Mouse (Mus musculus) lung, adult 18-20 months (tissue): ENCODE measurements at regions not wholly inside any gene's neighbourhood (a gene's known extent, or its start where the extent isn't known, plus 50 kb on each side); places are given as distances from the start of the nearest gene placed in this dataset.
A peak's percentile ranks its signal among the peaks of the same experiment; 100 is the strongest.

Experiments
- DNase-seq, 2 experiments: peaks; one replicate each; pipeline ENCODE4 v3.0.0; 2022; ENCODE audit warnings: mixed read lengths in 2 of 2

GRCm38 (mm10) chr11:89247991-89248390 lies 54.1 kb downstream of the Nog start:
- DNase-seq: no peak

GRCm38 (mm10) chr11:89243370-89243769 lies 58.8 kb downstream of the Nog start:
- DNase-seq: no peak

DNA sequence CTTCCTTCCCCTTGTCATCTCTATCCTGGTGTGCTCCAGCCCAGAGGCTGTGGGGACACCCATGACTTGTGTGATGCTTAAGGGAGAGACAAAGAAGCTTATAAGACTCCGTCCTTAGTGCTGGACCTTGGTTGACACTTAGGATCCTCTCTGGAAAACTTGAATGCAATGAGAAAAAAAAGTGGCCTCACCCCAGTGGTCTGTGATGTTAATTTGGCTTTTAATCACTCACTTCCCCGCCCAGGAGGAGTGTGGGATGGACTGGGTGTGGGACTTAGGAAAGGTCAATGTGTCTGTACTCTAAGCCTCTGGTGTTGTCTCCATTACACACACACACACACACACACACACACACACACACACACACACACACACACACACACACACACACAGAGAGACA lies 60.0 kb downstream of the Nog start:
- DNase-seq: no peak

- no peak for DNase-seq
Measured at GRCm38 (mm10) chr11:89239891-89240290, 62.2 kb downstream of the Nog start.

DNA sequence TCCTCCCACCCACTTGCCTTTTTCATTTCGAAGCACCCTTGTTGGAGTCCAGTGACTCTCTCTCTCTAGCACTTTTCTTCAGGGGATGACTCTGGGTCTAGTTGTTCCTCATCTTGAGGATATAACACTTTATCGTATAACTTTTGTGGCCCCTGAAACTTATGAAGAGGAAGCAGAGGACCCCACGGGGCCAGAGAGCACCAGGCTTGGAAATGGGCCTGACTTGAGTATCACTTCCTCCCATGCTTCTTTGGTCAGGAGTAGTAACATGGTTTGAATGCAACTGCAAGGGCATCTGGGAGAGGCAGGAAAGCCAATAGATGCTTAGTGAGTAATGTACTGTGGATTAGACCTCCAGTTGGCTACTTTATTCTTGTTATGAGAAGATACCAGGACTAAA lies 65.2 kb downstream of the Nog start:
- no peak for DNase-seq

GRCm38 (mm10) chr11:89232884-89233480 lies 69.2 kb downstream of the Nog start:
- DNase-seq: no peak

DNA sequence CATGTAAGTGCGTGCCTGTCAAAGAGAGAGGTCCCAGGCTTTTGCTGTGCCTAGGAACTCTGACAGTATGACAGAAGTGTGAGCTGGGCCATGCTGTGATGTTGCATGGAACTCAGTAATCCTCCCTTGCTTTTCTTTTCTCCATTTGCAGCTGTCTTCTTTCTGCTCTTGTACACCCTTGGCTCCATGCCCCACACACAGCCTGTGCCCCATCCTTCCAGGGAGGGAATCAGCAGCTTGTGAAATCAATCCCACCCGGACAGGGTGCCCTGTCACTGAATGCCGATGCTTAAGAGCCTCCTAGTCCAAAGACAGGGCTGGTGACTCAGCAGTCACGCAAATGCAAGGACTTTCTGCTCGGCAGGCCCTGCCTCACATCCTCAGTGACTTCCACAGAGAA lies 72.4 kb downstream of the Nog start:
- DNase-seq: no peak

DNA sequence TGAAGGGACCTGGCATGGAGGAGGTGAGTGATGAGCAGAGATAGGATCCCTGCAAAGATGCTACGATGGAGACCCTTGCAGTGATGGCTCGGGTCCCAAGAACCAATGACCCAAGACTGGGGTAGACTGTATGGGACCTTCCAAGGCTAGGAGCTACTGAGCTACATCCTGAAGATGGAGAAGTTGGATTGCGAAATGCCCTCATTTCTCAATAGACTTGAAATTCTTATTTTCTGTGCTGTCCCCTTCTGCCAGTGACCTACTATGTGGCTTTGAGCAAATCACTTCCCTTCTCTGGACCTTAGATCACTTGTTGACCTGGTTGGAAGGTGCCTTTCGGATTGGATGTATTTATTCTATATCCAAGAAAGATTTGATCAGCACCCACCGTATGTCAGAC lies 88.9 kb downstream of the Nog start:
- DNase-seq: no peak

DNA sequence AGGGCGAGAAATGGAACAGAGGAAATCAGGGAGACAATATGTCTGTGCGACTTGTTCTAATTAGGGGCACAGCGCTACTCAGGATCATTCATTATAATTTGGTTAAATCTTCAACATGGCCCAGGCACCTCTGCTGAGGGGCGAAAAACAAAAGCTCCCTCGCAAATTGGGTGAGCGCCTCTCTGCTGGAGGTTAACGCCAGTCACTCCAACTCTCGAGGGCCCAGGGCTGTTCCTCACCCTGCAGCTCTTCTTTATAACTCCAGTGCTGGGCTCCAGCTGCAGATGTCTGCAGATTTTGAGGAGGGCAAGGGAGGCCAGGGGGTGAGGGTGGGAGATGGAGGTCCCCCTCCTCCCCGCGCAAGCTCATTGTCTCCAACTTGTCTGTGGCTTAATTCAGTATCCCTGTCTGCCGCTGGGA lies 92.6 kb downstream of the Nog start:
- no peak for DNase-seq

GRCm38 (mm10) chr11:89209072-89209471 lies 93.1 kb downstream of the Nog start:
- no peak for DNase-seq

DNA sequence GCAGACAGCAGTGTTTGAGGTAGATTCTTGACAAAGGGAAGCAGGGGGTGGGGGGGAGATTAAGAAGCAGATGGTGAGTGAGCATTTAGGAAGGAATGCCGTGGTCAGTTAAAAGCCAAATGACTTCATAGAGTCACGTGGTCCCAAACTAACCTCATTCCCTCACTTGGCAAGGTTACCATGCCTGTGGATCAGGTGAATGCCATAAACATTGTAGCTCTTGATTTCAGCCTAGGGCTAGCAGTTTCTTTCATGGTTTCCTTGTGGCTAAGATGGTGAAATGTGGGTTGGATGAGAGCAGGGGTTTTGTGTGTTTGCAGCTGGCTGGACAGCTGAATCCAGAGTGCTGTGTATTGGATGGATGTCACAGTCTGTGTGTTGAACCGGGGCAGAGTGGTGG lies 95.3 kb downstream of the Nog start:
- no peak for DNase-seq

DNA sequence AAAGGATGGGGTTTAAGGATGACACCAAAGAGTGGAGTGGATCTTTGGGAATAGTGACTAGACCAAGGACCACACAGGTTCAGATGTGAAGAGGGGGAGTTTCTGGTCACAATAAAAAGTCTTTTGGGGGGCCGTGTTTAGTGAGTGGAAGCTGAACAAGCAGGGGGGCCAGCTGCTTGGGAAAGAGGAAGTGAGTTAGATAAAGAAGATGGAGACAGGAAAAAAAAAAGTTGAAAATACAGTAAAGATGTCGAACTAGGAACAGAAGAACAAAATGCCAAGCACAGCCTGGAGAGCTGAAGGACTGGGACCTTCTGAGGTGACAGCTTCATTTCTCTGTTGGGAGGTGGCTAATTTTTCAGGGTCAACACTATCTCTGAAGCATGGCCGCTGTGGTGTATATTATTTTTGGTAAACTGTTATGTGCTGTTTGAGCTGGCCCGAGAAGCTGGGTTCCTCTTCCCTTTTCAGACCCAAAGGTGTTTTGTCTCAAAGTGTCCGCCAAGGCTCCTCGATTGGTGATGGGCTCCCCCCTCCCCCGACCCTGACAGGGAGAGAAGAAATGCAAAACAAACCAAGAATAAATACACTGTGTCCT lies 97.1 kb downstream of the Nog start:
- no peak for DNase-seq

DNA sequence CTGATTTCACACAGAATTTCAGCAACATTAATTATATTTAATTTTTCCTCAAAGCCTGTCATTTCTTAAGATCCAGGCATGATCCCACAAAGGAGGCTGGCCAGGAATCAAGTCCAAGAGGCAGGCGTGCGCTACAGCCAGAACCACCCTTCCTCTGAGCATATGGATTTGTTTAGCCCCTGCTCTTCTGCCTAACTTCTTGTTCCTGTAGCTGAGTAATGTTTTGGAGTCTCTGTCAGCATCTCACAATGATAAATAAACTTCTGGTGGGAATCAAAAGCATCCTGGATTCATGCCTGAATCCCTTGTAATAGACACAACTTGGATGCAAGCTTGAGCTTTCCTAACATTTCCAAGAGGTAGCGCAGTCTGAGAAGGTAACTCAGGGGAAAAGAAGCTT lies 101.7 kb downstream of the Nog start:
- DNase-seq: no peak

- DNase-seq: peak; percentile 8 to 23
Measured at GRCm38 (mm10) chr11:89192815-89193214, 109.3 kb downstream of the Nog start.

GRCm38 (mm10) chr11:89186911-89187621 lies 113.4 kb downstream of the Gm525 start:
- DNase-seq: peak; percentile 85 to 89

DNA sequence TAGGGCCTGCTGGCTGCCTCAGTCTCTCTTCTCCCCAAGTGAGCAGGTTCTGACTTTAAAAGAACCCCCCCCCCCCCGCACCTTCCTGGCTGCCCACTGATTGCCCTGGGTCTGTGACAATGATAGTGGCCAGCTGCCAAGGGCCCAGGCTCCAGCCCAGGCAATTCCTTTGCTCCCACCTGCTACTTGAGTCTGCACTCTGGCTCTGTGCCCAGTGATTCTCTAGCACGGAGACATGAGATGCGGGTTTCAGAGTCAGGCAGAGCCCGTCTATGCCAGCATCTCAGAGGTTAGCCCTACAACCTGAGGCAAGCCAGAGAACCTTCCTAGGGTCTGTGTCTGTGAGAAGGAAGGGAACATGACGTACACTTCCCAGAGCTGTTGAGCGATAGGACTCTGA lies 112.2 kb downstream of the Gm525 start:
- peak; percentile 9 to 21 for DNase-seq

DNA sequence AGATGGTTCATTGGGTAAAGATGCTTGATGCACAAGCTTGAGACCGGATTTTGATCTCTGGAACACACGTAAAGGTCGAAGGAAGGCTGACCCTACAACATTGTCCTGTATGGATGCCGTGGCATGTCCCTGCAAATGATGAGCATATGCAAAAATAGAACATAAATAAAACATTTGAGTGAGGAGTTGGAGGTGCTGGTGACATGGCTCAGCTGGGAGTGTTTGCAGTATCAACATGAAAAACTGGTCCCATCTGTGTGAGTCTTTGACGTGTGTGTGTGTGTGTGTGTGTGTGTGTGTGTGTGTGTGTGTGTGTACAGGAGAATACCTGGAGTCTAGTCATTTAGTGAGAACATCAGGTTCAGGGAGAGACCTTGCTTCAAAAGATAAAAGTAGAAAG lies 107.8 kb downstream of the Gm525 start:
- no peak for DNase-seq

DNA sequence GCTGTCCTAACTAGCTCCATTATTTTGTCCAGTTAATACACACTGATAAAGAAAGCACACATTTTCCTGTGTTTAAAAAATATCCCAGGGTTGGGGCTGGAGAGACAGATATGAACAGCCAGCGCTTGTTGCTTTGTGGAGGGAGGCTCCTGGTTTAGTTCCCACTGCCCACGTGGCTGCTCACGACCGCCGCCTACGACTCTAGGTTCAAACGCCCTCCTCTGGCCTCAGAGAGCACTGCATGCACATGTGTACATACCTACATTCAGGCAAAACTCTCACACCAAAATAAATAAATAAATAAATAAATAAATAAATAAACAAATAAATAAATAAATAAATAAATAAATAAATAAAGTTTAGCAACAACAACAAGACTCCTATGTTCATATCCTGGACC lies 104.8 kb downstream of the Gm525 start:
- DNase-seq: no peak

DNA sequence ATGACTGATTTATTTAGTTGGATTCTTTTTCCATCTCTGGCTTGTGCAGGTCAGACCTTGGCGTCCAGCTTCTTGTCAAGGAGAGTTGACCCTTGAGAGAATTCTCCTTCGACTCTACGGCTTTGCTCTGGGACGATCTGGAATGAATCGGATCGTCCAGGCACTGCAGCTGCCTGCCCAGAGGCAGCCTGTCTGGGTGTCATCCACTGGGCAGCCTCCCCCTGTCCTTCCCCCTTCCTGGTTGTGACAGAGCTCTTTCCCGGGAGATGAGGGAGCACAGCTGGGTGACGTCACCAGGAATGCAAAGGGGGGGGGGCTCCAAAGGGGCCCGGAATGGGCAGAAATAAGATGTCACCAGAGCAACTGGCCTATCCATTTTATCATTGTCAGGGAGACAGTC lies 101.9 kb downstream of the Gm525 start:
- DNase-seq: no peak

GRCm38 (mm10) chr11:89174967-89175366 lies 101.3 kb downstream of the Gm525 start:
- no peak for DNase-seq

- DNase-seq: peak; percentile 64 to 66
Measured at GRCm38 (mm10) chr11:89165278-89165677, 91.6 kb downstream of the Gm525 start.

DNA sequence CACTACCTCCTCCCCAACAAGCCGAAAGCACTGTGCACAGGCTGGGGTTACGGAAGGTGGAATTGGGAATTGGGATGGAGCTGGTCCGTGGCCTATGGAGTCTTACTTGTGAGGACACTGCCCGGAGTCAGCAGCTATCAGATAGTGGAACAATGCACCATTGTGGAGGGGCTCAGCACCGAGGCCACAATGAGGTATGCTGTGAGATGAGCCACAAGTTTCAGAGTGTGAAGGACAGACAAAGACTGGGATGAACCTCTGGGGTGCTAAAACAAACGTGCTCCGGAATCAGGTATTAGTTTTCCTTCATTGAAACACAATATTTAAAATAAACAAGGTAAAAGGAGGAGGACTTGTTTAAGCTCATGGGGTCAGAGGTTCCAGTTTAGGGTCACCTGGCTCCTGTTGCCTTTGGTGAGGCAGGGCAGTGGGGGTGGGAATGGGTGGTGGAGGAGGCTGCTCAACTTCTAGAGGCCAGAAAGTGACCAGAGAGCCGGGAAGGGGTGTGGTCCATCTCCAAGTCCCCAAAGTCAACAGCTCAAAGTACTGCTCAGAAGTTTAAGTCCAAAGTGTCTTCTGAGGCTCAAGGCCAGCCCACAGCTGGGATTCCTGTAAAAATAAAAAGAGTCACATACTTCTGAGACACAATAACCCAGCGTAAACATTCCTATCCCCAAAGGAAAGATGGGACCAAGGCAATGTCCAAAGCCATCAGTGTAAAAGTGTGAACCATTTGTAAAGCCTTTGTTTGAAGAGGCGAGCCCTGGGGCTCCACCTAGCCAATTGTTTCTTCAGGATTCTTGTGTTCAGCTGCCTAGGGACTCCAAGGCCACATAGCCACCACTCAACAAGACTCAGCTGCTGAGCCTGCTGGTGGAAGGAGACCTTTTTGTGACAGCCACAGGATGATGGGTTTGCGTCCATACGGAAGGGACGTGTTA lies 80.1 kb downstream of the Gm525 start:
- no peak for DNase-seq

- no peak for DNase-seq
Measured at GRCm38 (mm10) chr11:89147990-89148389, 74.3 kb downstream of the Gm525 start.
